Comparison of ENCODE assay signal across 28 mouse cellular contexts in the genomic region with DNA sequence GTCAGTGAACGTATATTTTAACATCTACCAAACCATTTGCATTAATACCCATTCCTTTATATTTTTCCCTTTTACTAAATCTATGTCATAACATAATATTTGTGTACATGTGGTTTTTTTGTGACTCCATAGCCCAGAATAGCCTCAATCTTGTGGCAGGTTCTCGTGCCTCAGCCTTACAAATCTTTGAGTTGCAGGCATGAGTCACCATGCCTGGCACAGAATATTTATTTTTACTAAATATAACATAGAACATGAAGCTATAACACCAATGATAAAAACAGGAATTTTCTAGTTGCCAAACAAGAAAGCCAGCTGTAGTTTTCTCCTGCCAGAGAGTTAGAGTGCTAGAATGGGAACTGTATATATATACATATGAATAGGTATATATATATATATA. TPM values are rescaled to one million over a fixed set of nuclear protein-coding genes. Genes with fewer than 3 reads are reported as not detected.
A peak's percentile ranks its signal among the peaks of the same experiment; 100 is the strongest.
DNase-seq lines count a peak whose midpoint lies in the region; TF ChIP-seq lines count a peak whose summit lies in the region.
"Had no signal": no experiment of that assay in that cellular context is flagged by ENCODE, and none has a peak within 500 bp of the region (broad histone marks: within the 10 kb centered on the region; RNA-seq: fewer than 3 reads in every experiment).

No protein-coding gene starts in this region.

- no peak overlapping the region for H3K4me3 ChIP-seq in left cerebral cortex, adult 2 months
- no peak overlapping the region for H3K4me3 ChIP-seq in bone marrow macrophage, adult 2 months (ENCODE audit: insufficient read depth, low read length)
- H3K4me3 ChIP-seq: erythroblast, embryonic 14.5 days; forebrain, embryonic 12.5 days; heart, embryonic 10.5 days; heart, embryonic 15.5 days; hindbrain, embryonic 13.5 days; limb, embryonic 10.5 days; limb, embryonic 15.5 days; liver, embryonic 13.5 days; midbrain, embryonic 13.5 days; neural tube, embryonic 15.5 days had no signal

- no peak for TF ChIP-seq CTCF in left cerebral cortex, adult 2 months (IDR thresholded peaks at IDR 0.05)
- no peak for TF ChIP-seq CTCF in bone marrow macrophage, adult 2 months (IDR thresholded peaks at IDR 0.05; ENCODE audit: low read depth, low read length)

- peaks cover 26% of the 10 kb centered on the region for H3K4me1 ChIP-seq in bone marrow macrophage, adult 2 months (ENCODE audit: control insufficient read depth, insufficient read depth, low read length)
- H3K4me1 ChIP-seq: forebrain, embryonic 12.5 days; heart, embryonic 10.5 days; heart, embryonic 15.5 days; hindbrain, embryonic 13.5 days; limb, embryonic 10.5 days; limb, embryonic 15.5 days; liver, embryonic 13.5 days; midbrain, embryonic 13.5 days; neural tube, embryonic 15.5 days had no signal

- intact Hi-C loops in left cerebral cortex, adult 2 months (cut with DNase I), result no loop called here
- intact Hi-C loops in heart, postnatal 14 days (cut with DNase I), result no loop called here

- DNase-seq in left cerebral cortex, adult 9 months (ENCODE audit: low spot score in 2 of 2), result peak; percentile 31 to 37
- DNase-seq in left cerebral cortex, adult 2 months (ENCODE audit: extremely low spot score in 1 of 2, low spot score in 2 of 2), result no peak
- peak; percentile 67 for DNase-seq in 416B (ENCODE audit: low read depth)
- peak; percentile 77 for DNase-seq in telencephalon, adult 2 months (ENCODE audit: low read depth, low spot score)
- no peak for DNase-seq in heart, postnatal 14 days
- DNase-seq: adrenal gland, postnatal 14 days; cerebellum, adult 18-20 months; cerebellum, postnatal 10 days; gastrocnemius, postnatal 25 days; heart, adult 11 months; heart, postnatal 4 days; kidney, adult 8-10 months; kidney, postnatal 4 days; liver, embryonic 13.5 days; lung, adult 18-20 months; lung, postnatal 4 days; retina, postnatal 1 day had no signal

- no peak overlapping the region for H3K27ac ChIP-seq in left cerebral cortex, adult 2 months
- H3K27ac ChIP-seq in bone marrow macrophage, adult 2 months (ENCODE audit: insufficient read depth, low read depth, low read length), result peak overlapping the region; percentile 48
- H3K27ac ChIP-seq: forebrain, embryonic 12.5 days; heart, embryonic 10.5 days; heart, embryonic 15.5 days; hindbrain, embryonic 13.5 days; kidney, postnatal 0 days; limb, embryonic 10.5 days; limb, embryonic 15.5 days; liver, embryonic 13.5 days; midbrain, embryonic 13.5 days; neural tube, embryonic 15.5 days had no signal

- TF ChIP-seq POLR2A in bone marrow macrophage, adult 2 months (IDR thresholded peaks at IDR 0.05; ENCODE audit: borderline replicate concordance, low read depth, low read length), result no peak

RNA-seq across cellular contexts. Expression of a gene that starts 8.7 kb away (rescaled TPM):
- total RNA-seq in left cerebral cortex, adult 2 months (2021), result 1 to 10 TPM; 9.5 to 10.0 TPM
- polyA plus RNA-seq in bone marrow macrophage, adult 2 months (2012; ENCODE audit: insufficient read depth, insufficient read length, missing spikeins), result 7.3 and 8.8 TPM in 2 replicates
- total RNA-seq in heart, postnatal 14 days (2021), result 1 to 10 TPM; 6.1 to 7.5 TPM

RNA-seq across cellular contexts. Expression of a gene that starts 45.0 kb away (rescaled TPM):
- 100 to 1,000 TPM; 130 to 147 TPM for total RNA-seq in left cerebral cortex, adult 2 months (2021)
- polyA plus RNA-seq in bone marrow macrophage, adult 2 months (2012; ENCODE audit: insufficient read depth, insufficient read length, missing spikeins), result 49.6 and 50.7 TPM in 2 replicates
- total RNA-seq in heart, postnatal 14 days (2021), result 10 to 100 TPM; 58.5 to 61.4 TPM

RNA-seq across cellular contexts. Expression of a gene that starts 49.4 kb away (rescaled TPM):
- 10 to 100 TPM in 1 of 2 experiments, 1 to 10 TPM in 1; 7.7 to 11.3 TPM for total RNA-seq in left cerebral cortex, adult 2 months (2021)
- polyA plus RNA-seq in bone marrow macrophage, adult 2 months (2012; ENCODE audit: insufficient read depth, insufficient read length, missing spikeins), result 397 and 415 TPM in 2 replicates
- total RNA-seq in heart, postnatal 14 days (2021), result 100 to 1,000 TPM; 112 to 113 TPM

Comparison
In these comparisons a context has a peak if more than half of its experiments do, and no peak if none do; other contexts are left out.
1. DNase-seq: peak in left cerebral cortex, adult 9 months (2 of 2), 416B (single experiment) and telencephalon, adult 2 months (single experiment); none in left cerebral cortex, adult 2 months (0 of 2) and heart, postnatal 14 days (0 of 2).
2. RNA of a gene that starts 49.4 kb away (total RNA-seq): 112 to 113 TPM in heart, postnatal 14 days; 7.7 to 11.3 TPM in left cerebral cortex, adult 2 months; every median in the first group is over 4 times any median in the second.